Mouse (Mus musculus) C2C12 (cell line): ENCODE data around the gene Rassf3. TPM values are rescaled to one million over a fixed set of nuclear protein-coding genes. Genes with fewer than 3 reads are reported as not detected.

ENCODE experiments used
- H3K27me3 ChIP-seq: one replicate; pipeline ENCODE4 v1.6.1; 2011; ENCODE audit not compliant: control insufficient read depth, insufficient read depth, insufficient read length
- H3K36me3 ChIP-seq: one replicate; pipeline ENCODE4 v1.6.1; 2011; ENCODE audit not compliant: control insufficient read depth, insufficient read depth
- H3K4me3 ChIP-seq: one replicate; pipeline ENCODE4 v1.5.1; 2011; ENCODE audit warnings: mild to moderate bottlenecking, control low read depth; ENCODE audit not compliant: poor library complexity, insufficient read depth, severe bottlenecking
- H3K79me2 ChIP-seq: one replicate; pipeline ENCODE4 v1.6.1; 2011; ENCODE audit not compliant: control insufficient read depth, insufficient read depth
- H3K79me3 ChIP-seq: one replicate; pipeline ENCODE4 v1.6.1; 2011; ENCODE audit warnings: low read depth, control low read depth
- H3ac ChIP-seq: one replicate; pipeline ENCODE3; 2011; ENCODE audit warnings: low read depth; ENCODE audit not compliant: control insufficient read depth, insufficient read length
- CEBPB ChIP-seq: IDR thresholded peaks from one replicate; pipeline ENCODE4 v1.6.1; 2011; ENCODE audit warnings: low read depth, mild to moderate bottlenecking, control low read depth, moderate library complexity
- CTCF ChIP-seq: IDR thresholded peaks from one replicate; pipeline ENCODE4 v1.5.1; 2011; ENCODE audit not compliant: control insufficient read depth, insufficient read depth, insufficient read length
- FOSL1 ChIP-seq: IDR thresholded peaks from one replicate; pipeline ENCODE4 v1.8.0; 2011; ENCODE audit warnings: mild to moderate bottlenecking, low read length; ENCODE audit not compliant: poor library complexity, insufficient read depth, severe bottlenecking
- MAX ChIP-seq: IDR thresholded peaks from one replicate; pipeline ENCODE4 v1.6.1; 2011; ENCODE audit warnings: mild to moderate bottlenecking, control low read depth
- MYOD1 ChIP-seq: IDR thresholded peaks from one replicate; pipeline ENCODE4 v1.6.1; 2011; ENCODE audit warnings: low read depth; ENCODE audit not compliant: control insufficient read depth, insufficient read length
- MYOG ChIP-seq: IDR thresholded peaks from one replicate; pipeline ENCODE4 v1.6.1; 2011; ENCODE audit not compliant: control insufficient read depth, insufficient read length; ENCODE audit errors: extremely low read depth
- USF1 ChIP-seq: IDR thresholded peaks from one replicate; pipeline ENCODE4 v1.6.1; 2011; ENCODE audit warnings: low read depth, mild to moderate bottlenecking, control low read depth, moderate library complexity
- polyA plus RNA-seq: library from polyadenylated mRNA; unstranded; fragments of >200 nt; fragmentation: generic; extraction: Trizol; gene quantifications from one replicate; pipeline ENCODE4 v1.2.1, GENCODE M21; 2012; ENCODE audit warnings: missing spikeins

Gene Rassf3
- polyA plus RNA-seq, 1 experiment, result 8.9 TPM

- TF ChIP-seq USF1 (no peak), MAX (no peak), MYOG (no peak), CEBPB (no peak), MYOD1 (no peak), CTCF (no peak), FOSL1 (no peak)
- H3K36me3 ChIP-seq, result no peaks in the 10 kb centered on the region
- no peak overlapping the region for H3ac ChIP-seq
- H3K27me3 ChIP-seq, result no peaks in the 10 kb centered on the region
- H3K4me3 ChIP-seq, result no peak overlapping the region
- no peaks in the 10 kb centered on the region for H3K79me2 ChIP-seq
- peaks cover 2% of the 10 kb centered on the region for H3K79me3 ChIP-seq
Measured at GRCm38 (mm10) chr10:121429089-121429488, 47.1 kb downstream of the Rassf3 start.

DNA sequence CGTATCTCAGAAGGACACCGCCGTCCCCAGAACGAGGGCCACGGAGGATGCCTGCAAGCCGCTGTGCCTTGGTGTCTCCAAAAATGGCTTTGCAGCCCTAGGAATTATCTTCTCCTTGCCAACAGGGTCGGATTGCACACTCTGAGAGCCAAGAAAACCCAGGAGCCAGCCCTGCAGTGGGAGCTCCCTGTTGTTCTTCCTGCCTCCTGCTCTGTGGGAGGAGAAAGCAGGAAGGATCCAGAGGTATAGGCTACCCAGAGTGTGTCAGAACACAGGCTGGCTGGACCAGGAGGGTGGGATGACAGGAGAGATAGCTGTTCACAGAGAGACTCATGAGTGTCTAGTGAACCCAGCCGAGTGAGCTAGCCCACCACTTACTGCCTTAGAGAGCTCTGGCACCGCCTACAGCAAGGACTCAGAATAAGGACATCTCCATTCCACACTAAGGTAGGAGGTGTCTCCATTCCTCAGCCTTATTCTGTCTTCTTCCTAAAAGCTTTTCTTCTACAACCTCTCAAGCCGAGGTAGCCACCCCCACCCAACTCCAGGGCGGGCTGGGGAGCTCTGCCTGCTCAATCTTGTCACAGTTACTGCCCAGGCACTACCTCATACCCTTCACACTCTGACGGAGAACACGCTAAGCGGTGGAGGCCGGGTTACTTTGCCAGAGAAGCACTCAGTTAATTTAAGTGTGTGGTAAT lies 48.0 kb downstream of the Rassf3 start:
- no peaks in the 10 kb centered on the region for H3K27me3 ChIP-seq
- no peak overlapping the region for H3ac ChIP-seq
- H3K79me3 ChIP-seq, result peaks cover 2% of the 10 kb centered on the region
- no peaks in the 10 kb centered on the region for H3K79me2 ChIP-seq
- H3K36me3 ChIP-seq, result no peaks in the 10 kb centered on the region
- H3K4me3 ChIP-seq, result no peak overlapping the region
- TF ChIP-seq USF1, result no peak
- TF ChIP-seq MAX, result no peak
- TF ChIP-seq FOSL1, result no peak
- no peak for TF ChIP-seq CTCF
- TF ChIP-seq MYOD1, result no peak
- TF ChIP-seq MYOG, result no peak
- no peak for TF ChIP-seq CEBPB

- peaks cover 2% of the 10 kb centered on the region for H3K79me3 ChIP-seq
- no peak for TF ChIP-seq MYOD1
- no peak for TF ChIP-seq CTCF
- TF ChIP-seq MYOG, result no peak
- TF ChIP-seq MAX, result no peak
- no peaks in the 10 kb centered on the region for H3K79me2 ChIP-seq
- no peaks in the 10 kb centered on the region for H3K27me3 ChIP-seq
- H3K4me3 ChIP-seq, result no peak overlapping the region
- H3ac ChIP-seq, result no peak overlapping the region
- no peaks in the 10 kb centered on the region for H3K36me3 ChIP-seq
Measured at GRCm38 (mm10) chr10:121427136-121427535, 49.0 kb downstream of the Rassf3 start.

DNA sequence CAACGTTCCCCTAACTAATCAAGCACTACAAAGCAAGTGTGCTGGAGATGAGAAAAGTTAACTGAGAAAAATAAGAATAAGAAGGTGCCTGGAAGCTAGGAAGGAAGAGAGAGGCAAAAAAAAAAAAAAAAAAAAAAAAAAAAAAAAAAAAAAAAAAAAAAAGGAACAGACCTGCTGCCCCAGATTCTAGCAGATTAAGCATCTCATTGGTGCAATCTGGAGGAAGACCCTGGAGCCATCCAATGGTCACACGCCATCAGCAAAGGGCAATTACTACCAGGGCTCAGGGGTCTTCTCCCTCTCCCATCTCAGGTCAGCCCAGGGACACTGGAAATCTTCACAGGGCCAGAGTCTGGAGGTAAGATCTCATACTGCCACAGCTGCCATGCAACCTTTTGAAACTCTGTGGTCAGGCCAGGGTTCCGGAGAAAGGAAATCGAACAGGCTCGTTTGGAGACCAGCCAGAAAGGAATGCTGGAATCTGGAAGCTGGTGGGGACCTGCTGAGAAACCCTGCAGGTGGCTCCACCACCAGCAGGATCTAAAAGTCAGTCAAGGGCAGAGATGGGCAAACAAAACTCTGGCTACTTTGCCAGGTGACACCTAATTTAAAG lies 49.6 kb downstream of the Rassf3 start:
- no peaks in the 10 kb centered on the region for H3K36me3 ChIP-seq
- no peaks in the 10 kb centered on the region for H3K27me3 ChIP-seq
- H3ac ChIP-seq, result no peak overlapping the region
- no peak for TF ChIP-seq CEBPB
- no peak for TF ChIP-seq MAX
- TF ChIP-seq MYOG, result no peak
- no peak for TF ChIP-seq MYOD1
- no peak for TF ChIP-seq USF1
- no peak for TF ChIP-seq FOSL1
- TF ChIP-seq CTCF, result no peak
- H3K79me2 ChIP-seq, result no peaks in the 10 kb centered on the region
- H3K4me3 ChIP-seq, result no peak overlapping the region
- peaks cover 2% of the 10 kb centered on the region for H3K79me3 ChIP-seq

DNA sequence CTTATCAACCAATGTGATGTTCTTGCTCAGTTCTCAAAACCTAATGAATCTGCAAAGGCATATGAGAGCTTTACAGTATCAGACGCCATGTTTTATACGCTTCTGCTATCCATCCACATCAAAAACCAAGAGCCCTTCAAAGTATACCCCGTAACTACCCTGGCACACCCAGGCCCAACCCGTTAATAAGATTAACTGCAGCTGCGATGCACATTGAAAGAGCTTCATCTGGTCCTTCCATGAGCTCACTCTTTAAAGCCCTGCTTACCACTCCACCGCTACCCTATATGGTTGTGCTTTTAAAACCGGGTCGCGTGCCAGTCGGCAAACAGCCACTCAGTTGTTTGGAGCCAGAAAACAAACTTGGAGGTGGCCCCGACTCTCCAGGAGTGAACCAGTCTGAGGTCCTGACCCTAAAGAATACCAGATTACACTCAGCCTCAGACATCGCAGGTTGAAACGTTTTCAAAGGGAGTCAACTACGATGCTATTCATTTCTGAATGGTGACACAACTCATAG lies 50.6 kb downstream of the Rassf3 start:
- H3ac ChIP-seq, result no peak overlapping the region
- H3K79me2 ChIP-seq, result no peaks in the 10 kb centered on the region
- no peak overlapping the region for H3K4me3 ChIP-seq
- H3K27me3 ChIP-seq, result no peaks in the 10 kb centered on the region
- no peaks in the 10 kb centered on the region for H3K36me3 ChIP-seq
- no peaks in the 10 kb centered on the region for H3K79me3 ChIP-seq
- TF ChIP-seq USF1, result no peak
- no peak for TF ChIP-seq MAX
- TF ChIP-seq FOSL1, result no peak

DNA sequence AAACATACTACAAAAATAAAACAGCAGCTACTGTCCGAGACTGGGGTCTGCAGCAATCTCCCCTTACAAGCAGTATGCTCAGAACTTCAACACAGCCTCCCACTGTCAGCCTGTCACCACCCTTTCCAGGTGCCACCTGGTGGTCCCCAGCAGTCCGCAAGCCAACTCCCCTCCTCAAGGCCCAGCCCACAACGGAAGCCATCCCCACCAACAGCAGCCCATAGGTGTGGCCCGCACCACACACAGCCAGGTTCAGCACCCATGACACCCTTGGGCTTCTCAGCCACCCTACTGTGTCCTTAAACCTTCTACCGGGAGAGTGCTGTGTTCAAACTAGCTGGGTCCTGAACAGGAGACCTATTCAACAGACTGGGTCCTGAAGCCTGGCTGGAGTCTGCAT lies 51.1 kb downstream of the Rassf3 start:
- H3K4me3 ChIP-seq, result no peak overlapping the region
- H3ac ChIP-seq, result no peak overlapping the region
- H3K36me3 ChIP-seq, result no peaks in the 10 kb centered on the region
- no peaks in the 10 kb centered on the region for H3K79me3 ChIP-seq
- H3K79me2 ChIP-seq, result no peaks in the 10 kb centered on the region
- no peaks in the 10 kb centered on the region for H3K27me3 ChIP-seq
- TF ChIP-seq FOSL1 (no peak), CTCF (no peak), MYOG (no peak), CEBPB (no peak), USF1 (no peak), MAX (no peak), MYOD1 (no peak)
